Mouse (Mus musculus) forebrain, embryonic 10.5 days (tissue): ENCODE measurements around the gene Usp7. TPM values are rescaled to one million over a fixed set of nuclear protein-coding genes. Genes with fewer than 3 reads are reported as not detected.

Experiments used
- DNase-seq: peaks from one replicate; pipeline ENCODE4 v3.0.0-alpha.2; 2017; ENCODE audit warnings: low spot score; ENCODE audit errors: extremely low spot score
- H3K27ac ChIP-seq: fragments of 300-500 bp; sonication (generic); 2 replicates; pipeline ENCODE4 v1.5.1; 2016; ENCODE audit warnings: mild to moderate bottlenecking
- H3K27me3 ChIP-seq: fragments of 300-500 bp; sonication (generic); 2 replicates; pipeline ENCODE4 v1.6.1; 2016; ENCODE audit warnings: mild to moderate bottlenecking; ENCODE audit not compliant: poor library complexity, severe bottlenecking
- H3K36me3 ChIP-seq: fragments of 300-500 bp; sonication (generic); replicated peaks from 2 replicates; pipeline ENCODE4 v1.6.1; 2016; ENCODE audit warnings: mild to moderate bottlenecking, moderate library complexity
- H3K4me1 ChIP-seq: fragments of 300-500 bp; sonication (generic); 2 replicates; pipeline ENCODE4 v1.6.1; 2016
- H3K4me3 ChIP-seq: fragments of 300-500 bp; sonication (generic); 2 replicates; pipeline ENCODE4 v1.5.1; 2016; ENCODE audit warnings: mild to moderate bottlenecking, moderate library complexity
- H3K9me3 ChIP-seq: fragments of 300-500 bp; sonication (generic); 2 replicates; pipeline ENCODE4 v1.6.1; 2016; ENCODE audit warnings: mild to moderate bottlenecking, moderate library complexity
- WGBS: fragments of 180-500 bp; shearing (Covaris S2); methylation state at CpG from one replicate; pipeline ENCODE4 v1.1.7; 2016; 5-methylcytosine and 5-hydroxymethylcytosine counted together
- polyA plus RNA-seq: library from polyadenylated mRNA; unstranded; fragments of >200 nt; fragmentation: Nextera tagmentation; extraction: Ambion mirVana; gene quantifications from 2 replicates; pipeline ENCODE4 v1.2.1, GENCODE M21; 2016

Usp7 gene
- polyA plus RNA-seq, 1 experiment from 2014 or later: 33.4 TPM

DNA sequence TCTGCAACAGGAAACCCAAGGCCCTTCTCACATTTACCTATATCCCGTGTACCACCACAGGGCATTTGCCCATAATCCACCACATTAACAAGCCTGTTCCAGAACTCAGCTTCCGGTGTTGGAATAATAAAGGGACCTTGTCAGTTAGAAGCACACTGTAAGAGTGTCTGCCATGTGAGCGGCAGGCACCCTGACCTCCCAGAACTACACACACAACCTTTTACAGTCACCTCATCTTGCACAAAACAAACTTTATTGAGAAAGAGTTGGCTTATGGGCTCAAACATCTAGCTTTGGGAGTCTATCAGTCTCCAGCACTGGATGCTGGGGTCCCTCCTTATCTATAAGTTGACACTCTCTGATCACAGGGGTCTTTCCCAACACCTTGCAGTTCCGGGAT lies 133.8 kb downstream of the Usp7 start:
- no peak for DNase-seq
- Histone ChIP-seq H3K27me3 (no peaks in the 10 kb centered on the region), H3K36me3 (peaks cover 95% of the 10 kb centered on the region), H3K27ac (no peak overlapping the region), H3K4me1 (no peaks in the 10 kb centered on the region), H3K4me3 (no peak overlapping the region), H3K9me3 (no peaks in the 10 kb centered on the region)
- WGBS: 80% methylated on average over 4 of the region's 4 CpGs

DNA sequence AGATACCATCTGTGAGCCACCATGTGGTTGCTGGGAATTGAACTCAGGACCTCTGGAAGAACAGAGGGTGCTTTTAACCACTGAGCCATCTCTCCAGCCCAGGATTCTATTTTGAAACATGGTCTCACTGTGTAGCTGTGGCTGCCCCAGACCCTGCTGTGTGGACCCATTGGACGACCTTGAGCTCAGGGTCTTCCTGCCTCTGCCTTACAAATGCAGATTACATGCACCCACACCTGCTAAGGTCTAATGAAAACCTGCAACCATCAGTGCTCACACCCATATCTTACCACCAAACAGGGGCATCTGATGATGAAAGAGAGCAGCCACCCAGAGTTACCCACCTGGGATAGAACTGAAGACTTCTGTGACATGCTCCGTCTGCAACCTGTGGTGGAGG lies 135.9 kb downstream of the Usp7 start:
- DNase-seq: no peak
- H3K36me3 ChIP-seq: peaks cover 95% of the 10 kb centered on the region
- H3K9me3 ChIP-seq: no peaks in the 10 kb centered on the region
- WGBS: 90% methylated on average over 2 of the region's 2 CpGs
- no peaks in the 10 kb centered on the region for H3K27me3 ChIP-seq
- no peak overlapping the region for H3K4me3 ChIP-seq
- no peaks in the 10 kb centered on the region for H3K4me1 ChIP-seq
- H3K27ac ChIP-seq: no peak overlapping the region

DNA sequence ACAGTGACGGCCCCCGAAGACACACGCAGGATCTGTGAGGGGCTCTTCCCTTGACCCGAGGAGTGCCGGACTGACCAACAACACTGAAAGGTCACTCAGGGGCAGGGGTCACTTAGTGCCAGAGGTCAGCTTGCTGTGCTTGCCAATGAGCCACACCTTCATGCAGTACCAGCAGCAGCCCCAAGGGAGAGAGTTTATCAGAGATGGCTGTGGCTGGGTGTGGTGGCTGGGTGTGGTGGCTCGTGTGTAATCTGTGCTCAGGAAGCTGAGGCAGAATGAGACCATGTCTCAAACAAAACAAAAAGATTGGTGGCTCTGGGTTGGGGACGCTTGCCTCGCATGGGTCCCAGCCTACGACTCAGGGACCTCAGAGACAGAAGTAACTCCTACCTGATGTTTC lies 136.5 kb downstream of the Usp7 start:
- DNase-seq: no peak

DNA sequence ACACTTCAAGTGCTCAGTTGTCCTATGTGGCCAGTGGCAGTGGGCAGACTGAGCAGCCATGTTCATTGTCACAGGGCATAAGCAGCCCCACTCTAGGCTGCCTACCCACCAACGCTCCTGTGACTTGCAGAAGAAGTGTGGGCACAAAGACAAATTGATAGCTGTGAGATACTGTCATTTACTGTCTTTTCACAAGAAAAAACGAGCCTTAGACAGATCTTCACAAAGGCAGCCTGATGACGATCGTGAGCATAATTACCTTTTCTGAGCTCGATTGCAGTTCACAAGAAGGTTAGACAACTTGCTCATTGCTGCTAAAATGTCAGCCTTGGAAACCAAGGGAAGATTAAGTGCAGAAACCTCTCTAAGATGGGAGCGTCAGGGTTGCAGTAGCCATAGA lies 137.0 kb downstream of the Usp7 start:
- peaks cover 97% of the 10 kb centered on the region for H3K36me3 ChIP-seq
- H3K27me3 ChIP-seq: no peaks in the 10 kb centered on the region
- no peak for DNase-seq
- no peak overlapping the region for H3K27ac ChIP-seq
- no peaks in the 10 kb centered on the region for H3K4me1 ChIP-seq
- H3K4me3 ChIP-seq: no peak overlapping the region
- 90% methylated on average over 6 of the region's 6 CpGs for WGBS
- H3K9me3 ChIP-seq: no peaks in the 10 kb centered on the region

More for the DNA sequence above, 136.5 kb downstream of the Usp7 start:
- 87% methylated on average over 9 of the region's 9 CpGs for WGBS
- Histone ChIP-seq H3K4me1 (no peaks in the 10 kb centered on the region), H3K27me3 (no peaks in the 10 kb centered on the region), H3K9me3 (no peaks in the 10 kb centered on the region), H3K36me3 (peaks cover 97% of the 10 kb centered on the region), H3K4me3 (no peak overlapping the region), H3K27ac (no peak overlapping the region)

DNA sequence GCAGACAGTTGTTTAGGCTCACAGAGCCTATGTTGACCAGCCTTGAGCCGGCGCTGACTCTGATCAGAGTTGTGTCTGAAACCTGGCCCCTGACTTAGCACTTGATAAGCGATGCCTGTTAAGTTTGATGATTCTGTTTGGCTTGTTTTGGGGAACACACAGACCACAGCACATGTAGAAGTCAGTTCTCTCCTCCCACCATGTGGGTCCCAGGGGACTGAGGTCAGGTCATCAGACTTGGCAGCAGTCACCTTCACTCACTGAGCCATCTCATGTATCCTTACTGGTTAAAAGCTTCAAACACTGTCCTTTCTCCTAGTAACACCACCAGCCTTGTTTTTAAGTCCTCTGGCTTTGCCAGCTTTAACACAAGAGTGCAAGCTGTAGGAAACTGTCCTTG lies 142.1 kb downstream of the Usp7 start:
- peaks cover 98% of the 10 kb centered on the region for H3K36me3 ChIP-seq
- H3K4me3 ChIP-seq: no peak overlapping the region
- no peaks in the 10 kb centered on the region for H3K9me3 ChIP-seq
- H3K4me1 ChIP-seq: no peaks in the 10 kb centered on the region
- no peak for DNase-seq
- H3K27ac ChIP-seq: no peak overlapping the region
- no peaks in the 10 kb centered on the region for H3K27me3 ChIP-seq
- 91% methylated on average over 3 of the region's 3 CpGs for WGBS

DNA sequence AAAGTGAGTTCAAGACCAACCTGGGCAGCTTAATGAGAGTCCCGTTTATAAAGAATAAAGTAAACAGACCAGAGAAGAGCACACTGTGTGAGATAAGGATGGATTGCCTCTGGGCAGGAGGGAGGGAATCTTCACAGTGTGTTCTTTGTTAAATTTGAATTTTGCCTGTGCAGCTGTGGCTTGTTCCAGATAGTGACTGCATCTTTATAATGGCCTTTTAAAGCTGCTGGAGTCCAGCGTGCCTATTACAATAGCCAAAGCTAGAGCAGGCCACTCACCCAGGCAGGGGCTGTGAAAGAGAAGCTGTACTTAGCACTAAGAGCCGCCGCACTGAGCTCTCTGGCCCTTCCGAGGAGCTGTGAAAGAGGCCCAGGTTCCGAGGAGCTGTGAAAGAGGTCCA lies 146.6 kb downstream of the Usp7 start:
- 90% methylated on average over 6 of the region's 6 CpGs for WGBS
- Histone ChIP-seq H3K27ac (no peak overlapping the region), H3K36me3 (peaks cover 85% of the 10 kb centered on the region), H3K9me3 (no peaks in the 10 kb centered on the region), H3K27me3 (no peaks in the 10 kb centered on the region), H3K4me1 (no peaks in the 10 kb centered on the region), H3K4me3 (no peak overlapping the region)
- DNase-seq: no peak

DNA sequence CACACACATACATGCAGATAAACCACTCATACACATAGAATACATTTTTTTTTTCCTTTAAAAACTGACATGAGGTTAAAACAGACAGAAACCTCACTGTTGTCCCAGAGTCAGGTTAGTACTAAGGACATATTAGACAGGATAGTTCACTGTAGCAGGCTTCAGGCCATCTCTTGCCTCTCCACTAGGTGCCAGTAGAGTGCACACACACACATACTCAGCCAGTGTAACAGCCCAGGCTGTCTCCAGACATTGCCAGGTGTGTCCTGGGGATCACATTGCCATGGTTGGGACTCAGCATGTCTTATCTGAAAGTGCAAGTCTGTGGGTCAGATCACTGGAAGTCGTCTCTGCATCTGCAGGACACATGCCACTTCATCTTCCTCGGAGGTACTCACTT lies 148.3 kb downstream of the Usp7 start:
- Histone ChIP-seq H3K4me3 (no peak overlapping the region), H3K9me3 (no peaks in the 10 kb centered on the region), H3K27ac (no peak overlapping the region), H3K4me1 (peaks cover 4% of the 10 kb centered on the region), H3K27me3 (no peaks in the 10 kb centered on the region), H3K36me3 (peaks cover 71% of the 10 kb centered on the region)
- DNase-seq: no peak
- WGBS: 71% methylated on average over 2 of the region's 2 CpGs

Other genes starting within 250 kb of the Usp7 start
- 49.8 and 54.4 TPM in 2 replicates for gene Pmm2, start 154.6 kb downstream of the Usp7 start, polyA plus RNA-seq
- gene Tmem186, start 154.6 kb downstream of the Usp7 start, polyA plus RNA-seq: 27.1 and 27.5 TPM in 2 replicates
- 137 and 143 TPM in 2 replicates for gene Carhsp1, start 120.2 kb downstream of the Usp7 start, polyA plus RNA-seq
- gene Gm5767, start 111.5 kb downstream of the Usp7 start, polyA plus RNA-seq: 0.26 TPM in 1 of 2 replicates, not detected in the other
- gene 1810013L24Rik, start 37.8 kb upstream of the Usp7 start, polyA plus RNA-seq: 17.9 and 18.4 TPM in 2 replicates